Mouse (Mus musculus) C2C12 (cell line): Measurements from ENCODE around the gene Dhrs13.

Source experiments
- CTCF ChIP-seq: IDR thresholded peaks from one replicate; pipeline ENCODE4 v1.5.1; 2011; ENCODE audit not compliant: control insufficient read depth, insufficient read depth, insufficient read length
- FOSL1 ChIP-seq: IDR thresholded peaks from one replicate; pipeline ENCODE4 v1.8.0; 2011; ENCODE audit warnings: mild to moderate bottlenecking, low read length; ENCODE audit not compliant: poor library complexity, insufficient read depth, severe bottlenecking
- MAX ChIP-seq: IDR thresholded peaks from one replicate; pipeline ENCODE4 v1.6.1; 2011; ENCODE audit warnings: mild to moderate bottlenecking, control low read depth
- MYOD1 ChIP-seq: IDR thresholded peaks from one replicate; pipeline ENCODE4 v1.6.1; 2011; ENCODE audit warnings: low read depth; ENCODE audit not compliant: control insufficient read depth, insufficient read length

DNA sequence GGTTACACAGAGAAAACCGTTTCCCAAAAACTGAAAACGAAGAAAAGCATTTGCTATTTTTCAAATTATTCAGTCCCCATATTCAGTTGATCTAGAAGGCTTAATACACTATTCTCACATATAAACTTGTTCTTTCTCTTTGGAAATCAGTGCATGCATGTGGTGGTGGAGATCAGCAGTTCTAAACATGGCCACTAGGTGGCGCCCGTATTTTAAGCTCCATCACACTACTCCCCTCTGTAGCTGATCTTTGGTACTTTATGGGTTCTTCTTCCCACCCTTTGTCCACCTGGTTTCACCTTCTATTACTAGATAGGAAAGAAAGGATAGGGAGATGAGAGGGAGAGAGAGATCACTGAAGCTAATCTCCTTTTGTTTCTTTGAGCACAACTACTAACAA is 12.4 kb upstream of the Dhrs13 start:
- TF ChIP-seq CTCF (peak; percentile 57), MAX (no peak), FOSL1 (no peak), MYOD1 (no peak)
